Mouse (Mus musculus) testis, adult 2 months (tissue): ENCODE measurements around the gene Afmid.

ENCODE experiments used
- CTCF ChIP-seq: fragments of 200-500 bp; IDR thresholded peaks from 2 replicates; pipeline ENCODE4 v1.5.1; 2012; ENCODE audit warnings: low read depth, mild to moderate bottlenecking, inconsistent platforms, low read length, moderate library complexity; ENCODE audit not compliant: control insufficient read depth, insufficient read depth, insufficient replicate concordance
- POLR2A ChIP-seq: fragments of 200-500 bp; IDR thresholded peaks from 2 replicates; pipeline ENCODE4 v1.6.1; 2012; ENCODE audit warnings: low read depth, mild to moderate bottlenecking, inconsistent platforms, low read length, moderate library complexity; ENCODE audit not compliant: control insufficient read depth

GRCm38 (mm10) chr11:117881787-117882186 lies 56.1 kb downstream of the Afmid start:
- TF ChIP-seq CTCF = no peak
- no peak for TF ChIP-seq POLR2A
